Mouse (Mus musculus) thymus, postnatal 4 days (tissue): ENCODE data around the gene Armh3.
"Not testable (repeated sequence)": the region's sequence is repeated elsewhere in the genome, so short reads cannot be mapped to it uniquely, and the experiment has no call there.

Experiments used
- DNase-seq: peaks from one replicate; pipeline ENCODE4 v3.0.0; 2021

The Armh3 gene

GRCm38 (mm10) chr19:46032731-46033510 is 34.6 kb upstream of the Armh3 start:
- DNase-seq: no peak

- DNase-seq: no peak
These were observed 33.6 kb upstream of the Armh3 start for GRCm38 (mm10) chr19:46031689-46032432.

- no peak for DNase-seq
These were observed 32.1 kb upstream of the Armh3 start for GRCm38 (mm10) chr19:46030196-46030983.

DNA sequence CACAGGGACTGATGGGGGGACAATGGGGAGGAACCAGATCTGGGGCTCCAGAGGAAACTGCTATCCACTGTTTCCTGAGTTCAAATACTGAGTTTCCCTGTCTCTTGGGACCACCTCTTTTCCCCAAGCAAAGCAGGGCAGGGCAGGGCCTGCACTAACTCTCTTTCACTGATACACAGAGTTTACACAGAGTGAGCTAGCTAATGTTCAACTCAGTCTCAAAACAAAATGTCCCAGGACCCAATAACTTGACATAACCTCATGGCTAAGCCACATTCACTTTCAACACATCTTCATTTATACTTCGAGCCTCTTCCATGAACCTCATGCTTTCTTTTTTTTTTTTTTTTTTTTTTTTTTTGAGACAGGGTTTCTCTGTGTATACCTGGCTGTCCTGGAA is 31.4 kb upstream of the Armh3 start:
- no peak for DNase-seq

GRCm38 (mm10) chr19:46028747-46029320 is 30.5 kb upstream of the Armh3 start:
- peak; percentile 31 for DNase-seq

GRCm38 (mm10) chr19:46026567-46026966 is 28.3 kb upstream of the Armh3 start:
- DNase-seq: no peak

- DNase-seq: no peak
These were observed 26.7 kb upstream of the Armh3 start for GRCm38 (mm10) chr19:46024959-46025358.

- no peak for DNase-seq
These were observed 17.7 kb upstream of the Armh3 start for GRCm38 (mm10) chr19:46016023-46016422.

DNA sequence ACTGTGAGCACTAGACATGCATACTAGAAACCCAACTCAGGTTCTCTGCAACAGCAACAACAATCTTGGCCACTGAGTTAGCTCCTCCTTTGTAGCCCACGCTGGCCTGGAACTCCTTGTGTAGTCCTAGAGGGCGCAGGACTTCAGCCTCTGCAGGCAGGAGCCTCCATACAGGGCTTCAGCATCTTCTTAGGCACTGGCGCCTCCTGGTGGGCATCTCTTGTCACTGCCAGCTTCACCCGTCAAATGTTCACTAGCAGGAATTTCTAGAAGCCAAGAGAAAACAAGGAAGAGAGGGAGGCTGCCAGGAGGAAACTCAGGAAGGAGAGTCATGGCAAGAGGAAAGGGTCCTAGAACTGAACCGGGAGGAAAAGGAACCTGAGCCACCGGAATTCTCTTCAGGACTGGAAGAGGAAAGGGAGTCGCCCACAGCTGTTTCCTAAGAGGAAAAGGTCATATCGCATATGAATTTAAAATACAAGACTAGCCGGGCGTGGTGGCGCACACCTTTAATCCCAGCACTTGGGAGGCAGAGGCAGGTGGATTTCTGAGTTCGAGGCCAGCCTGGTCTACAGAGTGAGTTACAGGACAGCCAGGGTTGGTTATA is 16.4 kb upstream of the Armh3 start:
- peak; percentile 90 for DNase-seq

DNA sequence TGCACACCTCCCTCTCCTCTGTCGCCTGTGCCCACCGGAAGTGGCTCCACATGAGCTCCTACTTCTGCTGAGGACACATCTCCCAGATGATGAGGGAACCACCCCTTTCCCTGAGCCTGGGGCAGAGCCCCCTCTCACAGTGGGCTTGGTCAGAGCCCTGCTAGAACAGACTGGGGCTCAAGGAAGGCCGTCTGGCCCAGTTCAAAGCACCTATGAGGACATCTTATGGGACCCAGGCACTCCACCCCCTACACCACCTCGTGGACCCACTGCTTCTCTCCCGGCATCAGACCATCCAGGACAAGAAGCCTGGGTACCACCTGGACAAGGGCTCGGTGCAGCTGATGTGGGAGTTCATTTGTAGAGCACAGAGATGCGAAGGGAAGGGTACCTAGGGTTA is 7.4 kb upstream of the Armh3 start:
- no peak for DNase-seq

GRCm38 (mm10) chr19:46004814-46005466 is 6.7 kb upstream of the Armh3 start:
- no peak for DNase-seq

GRCm38 (mm10) chr19:46003371-46004226 is 5.3 kb upstream of the Armh3 start, which contains the start of gene Hps6:
Gene Hps6, plus strand, starts transcription at chr19:46003508.
- peak; percentile 84 for DNase-seq

DNA sequence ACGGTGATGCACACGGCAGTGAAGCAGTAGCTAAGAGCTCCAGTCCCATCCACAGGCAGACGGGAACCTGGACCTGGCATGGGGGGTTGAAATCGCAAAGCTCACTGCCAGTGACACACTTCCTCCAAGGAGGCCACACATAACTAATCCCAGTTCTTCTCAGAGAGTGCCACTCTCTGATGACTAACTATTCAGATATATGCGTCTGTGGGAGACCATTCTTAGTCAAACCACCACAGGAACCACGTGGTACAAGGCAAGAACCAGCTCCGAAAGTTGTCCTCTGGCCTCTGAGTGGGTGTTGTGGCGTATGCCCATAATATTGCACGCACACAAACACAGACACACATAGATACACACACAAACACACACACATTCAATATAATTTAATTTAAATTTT is 4.0 kb upstream of the Armh3 start:
- DNase-seq: no peak

GRCm38 (mm10) chr19:45999378-45999777 is 1.1 kb upstream of the Armh3 start:
- no peak for DNase-seq

GRCm38 (mm10) chr19:45998694-45999217 is 468 bp upstream of the Armh3 start:
- DNase-seq: no peak

GRCm38 (mm10) chr19:45997365-45997764 is 923 bp downstream of the Armh3 start:
- no peak for DNase-seq

DNA sequence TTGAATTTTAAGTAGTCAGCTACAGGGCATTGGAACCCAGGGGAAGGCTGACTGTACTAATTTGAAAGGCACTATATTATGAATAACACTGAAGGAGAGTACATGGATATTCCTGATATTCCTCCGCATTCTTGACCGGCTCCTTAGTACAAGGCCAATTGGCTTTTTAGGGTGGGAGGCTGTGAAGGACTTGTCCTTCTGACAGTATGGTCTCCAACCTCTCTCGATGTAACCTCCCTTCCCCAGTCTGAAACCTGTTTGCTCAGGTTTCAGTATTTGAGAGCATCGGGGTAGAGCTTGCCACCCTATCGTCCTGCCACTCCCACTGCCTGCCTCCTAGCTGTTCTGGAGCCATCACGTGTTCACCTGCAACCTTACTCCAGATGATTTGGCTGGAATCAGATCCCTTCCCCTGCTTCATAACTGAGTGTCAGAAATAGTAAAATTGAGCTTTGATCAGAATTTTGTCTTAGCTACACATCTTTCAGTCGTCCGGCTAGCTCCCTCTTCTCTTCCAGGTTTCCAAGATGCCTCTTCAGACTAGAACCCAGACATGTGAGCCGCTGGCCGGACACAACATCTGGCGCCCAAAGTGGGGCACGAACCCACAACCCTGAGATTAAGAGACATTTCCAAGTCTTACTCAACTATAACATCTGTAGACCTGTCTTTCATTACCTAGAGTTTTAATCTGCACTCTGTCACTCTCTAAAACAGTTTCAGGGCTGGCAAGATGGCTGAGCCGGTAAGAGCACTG is 4.1 kb downstream of the Armh3 start:
- DNase-seq: no peak

DNA sequence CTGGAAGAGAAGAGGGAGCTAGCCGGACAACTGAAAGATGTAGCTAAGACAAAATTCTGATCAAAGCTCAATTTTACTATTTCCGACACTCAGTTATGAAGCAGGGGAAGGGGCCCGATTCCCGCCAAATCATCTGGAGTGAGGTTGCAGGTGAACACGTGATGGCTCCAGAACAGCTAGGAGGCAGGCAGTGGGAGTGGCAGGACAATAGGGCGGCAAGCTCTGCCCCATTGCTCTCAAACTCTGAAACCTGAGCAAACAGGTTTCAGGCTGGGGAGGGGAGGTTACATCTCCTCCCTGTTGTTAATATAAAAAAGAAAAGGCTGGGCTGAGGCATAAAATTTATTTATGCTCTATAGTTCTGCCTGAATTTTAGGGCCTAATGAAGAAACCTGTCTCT is 4.8 kb downstream of the Armh3 start:
- not testable (repeated sequence) for DNase-seq

DNA sequence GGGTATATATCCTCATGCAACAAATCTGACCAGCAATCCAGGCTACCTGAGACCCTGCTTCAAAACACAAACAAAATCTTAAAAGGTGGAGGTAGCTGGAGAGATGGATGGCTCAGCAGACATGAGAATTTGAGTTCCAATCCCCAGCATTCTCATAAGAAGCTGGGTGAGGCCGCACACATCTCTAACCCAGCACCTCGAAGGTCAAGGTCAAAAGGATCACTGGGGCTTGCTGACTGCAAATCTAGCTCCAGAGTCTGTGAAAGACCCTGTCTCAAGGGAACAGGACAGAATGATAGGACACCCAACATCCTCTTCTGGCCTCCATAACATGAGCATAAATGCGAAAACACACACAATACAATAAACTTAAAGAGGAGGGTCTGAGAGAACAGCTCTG is 7.1 kb downstream of the Armh3 start:
- DNase-seq: no peak

DNA sequence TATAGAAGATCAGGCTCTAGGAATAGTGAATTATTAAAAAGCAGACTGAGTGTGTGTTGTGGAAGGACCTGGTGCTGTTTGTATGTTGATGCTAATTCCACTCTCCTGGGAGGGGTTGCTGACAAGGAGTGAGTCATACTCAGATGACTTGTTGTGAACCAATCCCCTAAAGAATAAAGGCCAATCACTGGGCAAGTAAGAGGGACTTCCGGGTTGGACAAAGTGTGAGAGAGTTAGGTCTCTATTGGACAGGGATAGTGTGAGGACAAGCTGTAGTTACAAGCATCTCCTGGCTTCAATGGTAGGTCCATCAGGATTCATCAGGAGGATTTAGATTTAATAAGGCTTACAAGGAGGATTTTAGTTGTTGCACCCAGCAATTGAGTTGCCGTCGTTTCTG is 10.1 kb downstream of the Armh3 start:
- DNase-seq: no peak
